Mouse (Mus musculus) forebrain, embryonic 16.5 days (tissue): ENCODE data around the gene Armc7. TPM values are rescaled to one million over a fixed set of nuclear protein-coding genes. Genes with fewer than 3 reads are reported as not detected.
"Not testable (repeated sequence)": the region's sequence is repeated elsewhere in the genome, so short reads cannot be mapped to it uniquely, and the experiment has no call there.

ENCODE experiments used
- ATAC-seq: fragments of 200-750 bp; cut with Nextera tagmentation; 2 replicates; pipeline ENCODE4 v1.8.0; 2017; ENCODE audit warnings: mild to moderate bottlenecking, moderate library complexity
- H3K27ac ChIP-seq: fragments of 300-500 bp; sonication (generic); 2 replicates; pipeline ENCODE4 v1.5.1; 2014; ENCODE audit warnings: low read length, control low read depth
- H3K27me3 ChIP-seq: fragments of 300-500 bp; sonication (generic); replicated peaks from 2 replicates; pipeline ENCODE4 v1.6.1; 2014; ENCODE audit warnings: low read length; ENCODE audit not compliant: control insufficient read depth, insufficient read depth
- H3K36me3 ChIP-seq: fragments of 300-500 bp; sonication (generic); 2 replicates; pipeline ENCODE4 v1.6.1; 2014; ENCODE audit not compliant: control insufficient read depth, insufficient read depth
- H3K4me1 ChIP-seq: fragments of 300-500 bp; sonication (generic); replicated peaks from 2 replicates; pipeline ENCODE4 v1.6.1; 2014; ENCODE audit warnings: low read length; ENCODE audit not compliant: control insufficient read depth, insufficient read depth
- H3K4me2 ChIP-seq: fragments of 300-500 bp; sonication (generic); 2 replicates; pipeline ENCODE4 v1.6.1; 2014; ENCODE audit warnings: mild to moderate bottlenecking, low read length, control low read depth
- H3K4me3 ChIP-seq: fragments of 300-500 bp; sonication (generic); replicated peaks from 2 replicates; pipeline ENCODE4 v1.5.1; 2014; ENCODE audit warnings: mild to moderate bottlenecking, low read length, control low read depth
- H3K9ac ChIP-seq: fragments of 300-500 bp; sonication (generic); replicated peaks from 2 replicates; pipeline ENCODE4 v1.6.1; 2014; ENCODE audit warnings: low read depth, low read length, control low read depth
- H3K9me3 ChIP-seq: fragments of 300-500 bp; sonication (generic); 2 replicates; pipeline ENCODE4 v1.6.1; 2016; ENCODE audit warnings: low read length; ENCODE audit not compliant: control insufficient read depth
- WGBS: fragments of 180-500 bp; shearing (Covaris S2); extraction: QIAGEN DNeasy Blood & Tissue Kit; methylation state at CpG from one replicate; pipeline ENCODE4 v1.1.7; 2014; 5-methylcytosine and 5-hydroxymethylcytosine counted together
- polyA plus RNA-seq: library from polyadenylated mRNA; unstranded; fragments of >200 nt; fragmentation: Nextera tagmentation; extraction: Ambion mirVana; gene quantifications from 2 replicates; pipeline ENCODE4 v1.2.1, GENCODE M21; 2015

The Armc7 gene
- polyA plus RNA-seq, 1 experiment from 2014 or later = 17.3 TPM

DNA sequence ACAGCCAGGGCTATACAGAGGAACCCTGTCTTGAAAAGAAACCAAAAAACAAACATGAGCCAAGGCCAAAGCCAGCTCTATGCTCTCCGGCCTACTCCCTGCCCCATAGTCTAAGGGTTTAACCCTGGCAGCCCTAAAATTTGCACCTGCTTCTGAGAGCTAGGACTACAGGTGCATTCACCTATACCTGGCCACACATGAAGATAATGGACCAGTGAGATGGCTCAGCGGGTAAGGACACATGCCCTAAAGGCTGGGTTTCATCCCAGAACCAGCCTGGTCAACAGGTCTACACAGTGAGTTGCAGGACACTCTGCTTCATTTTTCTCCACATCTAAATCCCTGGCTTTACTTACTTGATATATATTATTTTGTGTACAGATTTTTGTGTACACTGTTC lies 46.8 kb downstream of the Armc7 start:
- no peak for ATAC-seq
- no peak overlapping the region for H3K27ac ChIP-seq
- no peaks in the 10 kb centered on the region for H3K27me3 ChIP-seq
- WGBS = 86% methylated on average over 2 of the region's 2 CpGs
- H3K4me2 ChIP-seq = no peak overlapping the region
- H3K36me3 ChIP-seq = peaks cover 10% of the 10 kb centered on the region
- no peak overlapping the region for H3K9ac ChIP-seq
- no peaks in the 10 kb centered on the region for H3K9me3 ChIP-seq
- H3K4me1 ChIP-seq = no peaks in the 10 kb centered on the region
- H3K4me3 ChIP-seq = no peak overlapping the region

DNA sequence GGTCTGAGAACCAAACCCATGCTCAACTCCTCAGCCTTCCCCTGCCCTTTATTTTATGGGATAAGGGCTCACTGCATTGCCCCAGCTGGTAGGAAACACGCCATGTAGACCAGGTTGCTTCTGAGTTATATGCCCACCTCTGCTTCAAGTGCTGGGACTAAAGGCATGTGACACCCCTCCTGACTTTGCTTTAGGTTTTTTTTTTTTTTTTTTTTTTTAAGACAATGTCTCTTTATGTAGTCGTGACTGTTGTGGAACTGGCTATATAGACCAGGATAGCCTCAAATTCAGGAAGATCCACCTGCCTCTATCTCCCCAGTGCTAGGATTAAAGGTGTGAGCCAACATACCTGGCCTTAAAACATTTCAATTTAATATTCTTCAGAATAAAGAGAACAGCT lies 47.2 kb downstream of the Armc7 start:
- H3K36me3 ChIP-seq = peaks cover 10% of the 10 kb centered on the region
- no peak for ATAC-seq
- H3K9ac ChIP-seq = no peak overlapping the region
- no peak overlapping the region for H3K4me3 ChIP-seq
- no peaks in the 10 kb centered on the region for H3K9me3 ChIP-seq
- H3K27me3 ChIP-seq = no peaks in the 10 kb centered on the region
- H3K4me1 ChIP-seq = no peaks in the 10 kb centered on the region
- H3K4me2 ChIP-seq = no peak overlapping the region
- 60% methylated on average over 2 of the region's 2 CpGs for WGBS
- no peak overlapping the region for H3K27ac ChIP-seq

DNA sequence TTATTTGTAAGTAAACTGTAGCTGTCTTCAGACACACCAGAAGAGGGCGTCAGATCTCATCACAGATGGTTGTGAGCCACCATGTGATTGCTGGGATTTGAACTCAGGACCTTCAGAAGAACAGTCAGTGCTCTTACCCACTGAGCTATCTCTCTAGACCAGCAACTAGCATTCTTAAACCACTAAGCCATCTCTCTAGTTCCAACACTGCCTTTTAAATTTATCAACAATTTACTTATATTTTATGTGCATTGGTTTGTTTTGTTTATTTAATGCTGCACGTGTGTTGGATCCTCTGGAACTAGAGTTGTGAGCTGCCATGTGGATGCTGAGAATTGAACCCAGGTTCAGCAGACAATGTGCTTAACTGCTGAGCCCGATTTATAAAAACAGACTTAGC lies 51.0 kb downstream of the Armc7 start:
- H3K4me3 ChIP-seq, H3K27ac ChIP-seq, H3K27me3 ChIP-seq, H3K9me3 ChIP-seq, ATAC-seq, H3K4me1 ChIP-seq, H3K9ac ChIP-seq, H3K4me2 ChIP-seq: not testable (repeated sequence)
- 81% methylated on average over 3 of the region's 3 CpGs for WGBS
- peaks cover 18% of the 10 kb centered on the region for H3K36me3 ChIP-seq

DNA sequence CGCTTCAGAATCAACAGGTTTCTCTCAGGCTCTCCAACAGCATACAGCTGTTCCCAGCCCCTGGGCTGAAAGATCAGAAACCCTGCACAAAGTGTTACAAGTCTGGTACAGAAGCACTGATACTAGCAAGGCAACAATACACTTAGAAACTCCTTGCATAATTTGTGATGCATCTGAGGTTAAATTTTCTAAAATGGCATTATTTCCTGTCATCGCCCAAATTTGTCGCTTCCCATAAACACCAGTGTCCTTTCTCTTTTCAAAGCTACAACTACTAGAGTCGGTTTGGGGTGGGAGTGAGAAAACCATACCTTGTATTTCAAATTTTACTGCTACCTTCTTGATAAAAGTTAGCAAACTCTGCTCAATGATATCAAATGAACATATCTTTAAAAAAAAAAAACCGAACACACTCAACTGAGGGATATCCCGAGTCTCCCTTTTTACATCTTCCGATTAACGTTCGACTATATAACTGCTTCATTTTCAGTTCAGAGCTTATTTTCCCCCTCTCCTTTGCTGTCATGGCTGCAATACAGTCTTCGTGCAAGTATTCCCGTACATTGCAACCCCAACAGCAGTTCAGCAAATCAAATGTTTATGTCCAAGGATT lies 59.4 kb downstream of the Armc7 start:
- no peaks in the 10 kb centered on the region for H3K9me3 ChIP-seq
- H3K27me3 ChIP-seq = no peaks in the 10 kb centered on the region
- H3K9ac ChIP-seq = peak overlapping the region; percentile 92
- no peak for ATAC-seq
- peaks cover 17% of the 10 kb centered on the region for H3K36me3 ChIP-seq
- H3K27ac ChIP-seq = peak overlapping the region; percentile 99
- peaks cover 17% of the 10 kb centered on the region for H3K4me1 ChIP-seq
- peak overlapping the region; percentile 92 for H3K4me3 ChIP-seq
- H3K4me2 ChIP-seq = peak overlapping the region; percentile 89
- WGBS = 7% methylated on average over 11 of the region's 11 CpGs

DNA sequence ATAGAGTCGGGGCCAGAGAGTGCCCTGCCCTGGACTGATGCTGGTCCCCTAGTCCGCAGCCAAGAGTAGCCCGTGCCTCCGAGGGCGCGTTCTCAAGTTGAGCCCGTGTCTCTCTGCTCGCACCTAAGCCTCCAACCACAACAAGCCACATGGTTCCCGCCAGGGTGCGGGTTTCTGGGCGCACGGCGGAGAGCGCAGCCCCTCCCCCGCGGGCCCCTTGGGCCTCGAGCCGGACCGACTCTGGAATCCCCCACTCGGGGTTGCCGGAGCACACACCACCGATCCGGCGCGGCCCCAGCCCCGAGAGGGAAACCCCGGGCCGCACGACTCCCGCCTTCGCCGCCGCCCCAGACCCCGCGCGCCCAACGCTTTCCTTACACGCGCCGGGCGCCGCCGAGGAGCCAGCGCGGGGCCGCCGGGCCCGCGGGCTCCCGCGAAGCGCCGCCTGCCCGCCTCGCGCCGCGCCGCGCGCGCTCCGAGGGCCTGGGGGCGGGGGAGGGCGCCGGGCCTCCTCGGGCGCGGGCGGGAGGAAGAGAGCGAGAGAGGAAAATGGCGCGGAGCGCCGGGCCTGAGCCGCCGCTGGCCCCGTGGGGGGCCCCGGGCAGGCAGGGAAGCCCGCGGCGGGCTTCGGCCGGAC lies 60.1 kb downstream of the Armc7 start:
- H3K9ac ChIP-seq = peak overlapping the region; percentile 92
- peak overlapping the region; percentile 89 for H3K4me2 ChIP-seq
- H3K4me3 ChIP-seq = peak overlapping the region; percentile 92
- H3K9me3 ChIP-seq = no peaks in the 10 kb centered on the region
- ATAC-seq = peak; percentile 84
- WGBS = 1% methylated on average over 50 of the region's 84 CpGs
- peak overlapping the region; percentile 99 for H3K27ac ChIP-seq
- peaks cover 17% of the 10 kb centered on the region for H3K4me1 ChIP-seq
- no peaks in the 10 kb centered on the region for H3K27me3 ChIP-seq
- peaks cover 17% of the 10 kb centered on the region for H3K36me3 ChIP-seq

DNA sequence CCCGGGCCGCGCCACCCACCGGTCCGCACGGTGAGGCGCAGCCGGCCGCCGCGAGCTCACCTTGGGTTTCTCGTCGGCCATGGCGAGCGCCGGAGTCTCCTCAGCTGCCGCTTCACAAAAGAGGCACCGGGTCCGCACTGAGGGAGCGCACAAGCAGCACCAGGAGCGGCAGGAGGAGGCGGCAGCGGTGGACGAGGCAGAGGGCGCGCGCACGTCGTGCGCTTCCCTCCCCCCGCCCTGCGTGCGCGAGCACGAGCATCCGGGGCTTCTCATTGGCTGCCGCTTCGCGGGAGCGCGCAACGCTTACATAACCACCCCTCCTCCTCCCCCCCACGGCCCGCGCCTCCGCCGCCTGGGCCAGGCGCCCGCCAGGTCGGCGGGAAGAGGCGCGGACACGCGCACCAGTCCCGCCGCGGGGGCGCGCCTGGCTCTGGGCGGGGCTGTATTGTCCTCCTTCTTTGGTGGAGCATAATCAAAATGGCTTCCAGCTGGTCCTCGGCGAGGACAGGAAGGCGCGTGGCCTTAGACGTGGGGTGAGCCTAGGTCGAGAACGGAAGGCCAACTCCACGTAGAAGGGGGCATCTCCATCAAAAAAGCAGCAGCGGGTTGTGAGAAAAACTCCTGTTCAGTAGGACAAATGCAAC lies 60.7 kb downstream of the Armc7 start, which contains the start of gene Sumo2:
TSS of gene Sumo2 (minus strand) at position 239 of the 644 bp plus-strand sequence.
- peak within 1 kb of the TSS; percentile 99 for H3K27ac ChIP-seq

DNA sequence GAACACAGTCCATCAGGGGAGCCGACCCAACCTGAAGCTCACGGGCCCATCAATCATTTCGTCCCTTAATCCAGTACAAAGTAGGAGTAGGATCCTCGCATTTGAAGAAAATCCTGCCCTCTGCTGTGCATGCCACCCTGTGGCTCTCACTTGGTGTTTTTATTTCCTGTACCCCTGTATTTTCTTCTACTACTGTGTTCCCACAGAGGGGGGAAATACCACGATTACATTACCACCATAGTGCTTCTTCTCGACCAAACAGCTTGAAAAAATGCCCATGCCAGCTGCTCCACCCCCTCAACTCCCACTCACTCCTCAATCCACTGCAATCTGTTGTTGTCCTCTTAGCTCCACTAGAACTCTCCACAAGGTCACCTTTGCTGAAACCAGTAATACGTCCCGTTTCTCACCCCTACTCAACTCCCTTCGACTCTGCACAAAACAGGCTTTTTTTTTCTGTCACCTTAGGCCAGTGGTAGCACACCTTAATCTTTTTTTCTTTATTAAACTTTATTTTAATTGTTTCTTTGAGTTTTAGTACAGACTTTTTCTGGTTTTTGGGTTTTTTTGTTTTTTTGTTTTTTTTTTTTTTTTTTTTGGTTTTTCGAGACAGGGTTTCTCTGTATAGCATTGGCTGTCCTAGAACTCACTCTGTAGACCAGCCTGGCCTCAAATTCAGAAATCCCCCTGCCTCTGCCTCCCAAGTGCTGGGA lies 61.5 kb downstream of the Armc7 start:
- ATAC-seq = no peak

More for the DNA sequence above, 60.7 kb downstream of the Armc7 start, which contains the start of gene Sumo2:
- peaks cover 16% of the 10 kb centered on the region for H3K36me3 ChIP-seq
- no peaks in the 10 kb centered on the region for H3K9me3 ChIP-seq
- peaks cover 17% of the 10 kb centered on the region for H3K4me1 ChIP-seq
- peak; percentile 92 for ATAC-seq
- WGBS = 2% methylated on average over 33 of the region's 70 CpGs
- peak within 1 kb of the TSS; percentile 92 for H3K4me3 ChIP-seq
- H3K4me2 ChIP-seq = peak within 1 kb of the TSS; percentile 89
- no peaks in the 10 kb centered on the region for H3K27me3 ChIP-seq
- peak within 1 kb of the TSS; percentile 92 for H3K9ac ChIP-seq

DNA sequence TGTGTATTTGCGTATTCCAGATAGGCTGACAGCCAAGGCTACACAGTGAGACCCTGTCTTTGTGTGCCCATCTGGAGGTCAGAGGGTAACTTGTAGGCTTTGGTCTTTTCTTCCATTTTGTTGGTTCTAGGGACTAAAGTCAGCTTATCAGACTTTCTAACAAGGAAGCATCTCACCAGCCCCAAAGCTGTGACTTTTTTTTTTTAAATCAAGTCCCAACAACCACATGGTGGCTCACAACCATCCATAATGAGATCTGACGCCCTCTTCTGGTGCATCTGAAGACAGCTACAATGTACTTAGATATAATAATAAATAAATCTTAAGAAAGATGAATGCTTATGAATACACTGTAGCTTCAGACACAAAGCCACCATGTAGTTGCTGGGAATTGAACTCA lies 62.6 kb downstream of the Armc7 start:
- no peaks in the 10 kb centered on the region; the same call in 1 of the 2 replicates for H3K27me3 ChIP-seq
- peaks cover 15% of the 10 kb centered on the region for H3K4me1 ChIP-seq
- no peak overlapping the region for H3K27ac ChIP-seq
- WGBS = 71% methylated on average over 2 of the region's 2 CpGs
- no peak overlapping the region for H3K4me2 ChIP-seq
- no peak for ATAC-seq
- H3K36me3 ChIP-seq = peaks cover 9% of the 10 kb centered on the region
- H3K9me3 ChIP-seq = no peaks in the 10 kb centered on the region
- H3K4me3 ChIP-seq = no peak overlapping the region
- H3K9ac ChIP-seq = no peak overlapping the region

More for the DNA sequence above, 61.5 kb downstream of the Armc7 start:
- H3K27me3 ChIP-seq = no peaks in the 10 kb centered on the region
- 86% methylated on average over 10 of the region's 10 CpGs for WGBS
- peak overlapping the region; percentile 60 for H3K9ac ChIP-seq
- H3K4me2 ChIP-seq = peak overlapping the region; percentile 60
- H3K9me3 ChIP-seq = no peaks in the 10 kb centered on the region
- peaks cover 15% of the 10 kb centered on the region for H3K4me1 ChIP-seq
- H3K4me3 ChIP-seq = peak overlapping the region; percentile 92
- peak overlapping the region; percentile 99 for H3K27ac ChIP-seq
- peaks cover 11% of the 10 kb centered on the region for H3K36me3 ChIP-seq
